Mouse (Mus musculus) thymus, adult 18-20 months (tissue): ENCODE data around the gene Hmg20a.

ENCODE experiments used
- DNase-seq, 2 experiments: peaks; one replicate each; pipeline ENCODE4 v3.0.0; 2022; ENCODE audit warnings: mixed read lengths in 2 of 2

Gene Hmg20a

GRCm38 (mm10) chr9:56499324-56500067 is 81.1 kb downstream of the Hmg20a start:
- DNase-seq = no peak

- no peak for DNase-seq
Observed at GRCm38 (mm10) chr9:56500893-56501590, 82.6 kb downstream of the Hmg20a start.

- no peak for DNase-seq
Observed at GRCm38 (mm10) chr9:56501721-56502542, 83.5 kb downstream of the Hmg20a start.

- DNase-seq = no peak
Observed at GRCm38 (mm10) chr9:56502543-56502971, 84.1 kb downstream of the Hmg20a start.

- no peak for DNase-seq
Observed at GRCm38 (mm10) chr9:56503621-56504500, 85.5 kb downstream of the Hmg20a start.

- DNase-seq = no peak
Observed at GRCm38 (mm10) chr9:56504511-56504910, 86.1 kb downstream of the Hmg20a start.

- peak in 1 of 2 experiments; percentile 8 for DNase-seq
Observed at GRCm38 (mm10) chr9:56505083-56505792, 86.8 kb downstream of the Hmg20a start.

- peak; percentile 82 to 86 for DNase-seq
Observed at GRCm38 (mm10) chr9:56505793-56506755, 87.7 kb downstream of the Hmg20a start.

- peak in 1 of 2 experiments; percentile 16 for DNase-seq
Observed at GRCm38 (mm10) chr9:56506931-56507681, 88.7 kb downstream of the Hmg20a start.

- no peak for DNase-seq
Observed at GRCm38 (mm10) chr9:56507682-56508061, 89.3 kb downstream of the Hmg20a start.

- no peak for DNase-seq
Observed at GRCm38 (mm10) chr9:56508835-56509451, 90.5 kb downstream of the Hmg20a start.

- DNase-seq = no peak
Observed at GRCm38 (mm10) chr9:56510281-56510680, 91.9 kb downstream of the Hmg20a start.

GRCm38 (mm10) chr9:56512486-56512885 is 94.1 kb downstream of the Hmg20a start:
- no peak for DNase-seq

GRCm38 (mm10) chr9:56515110-56515509 is 96.7 kb downstream of the Hmg20a start:
- no peak for DNase-seq

GRCm38 (mm10) chr9:56516219-56516618 is 97.8 kb downstream of the Hmg20a start:
- DNase-seq = no peak

GRCm38 (mm10) chr9:56516692-56517263 is 98.4 kb downstream of the Hmg20a start:
- DNase-seq = no peak

GRCm38 (mm10) chr9:56522281-56522680 is 103.9 kb downstream of the Hmg20a start:
- no peak for DNase-seq

GRCm38 (mm10) chr9:56527951-56528350 is 109.5 kb downstream of the Hmg20a start:
- DNase-seq = no peak

- no peak for DNase-seq
Observed at GRCm38 (mm10) chr9:56531991-56532390, 113.6 kb downstream of the Hmg20a start.
